Mouse (Mus musculus): ENCODE data around the gene Unc93a. TPM values are rescaled to one million over a fixed set of nuclear protein-coding genes. Genes with fewer than 3 reads are reported as not detected.
"Not testable (repeated sequence)": the region's sequence is repeated elsewhere in the genome, so short reads cannot be mapped to it uniquely, and the experiment has no call there.

Gene Unc93a
- polyA plus RNA-seq, 1 experiment from 2014 or later: not detected

DNA sequence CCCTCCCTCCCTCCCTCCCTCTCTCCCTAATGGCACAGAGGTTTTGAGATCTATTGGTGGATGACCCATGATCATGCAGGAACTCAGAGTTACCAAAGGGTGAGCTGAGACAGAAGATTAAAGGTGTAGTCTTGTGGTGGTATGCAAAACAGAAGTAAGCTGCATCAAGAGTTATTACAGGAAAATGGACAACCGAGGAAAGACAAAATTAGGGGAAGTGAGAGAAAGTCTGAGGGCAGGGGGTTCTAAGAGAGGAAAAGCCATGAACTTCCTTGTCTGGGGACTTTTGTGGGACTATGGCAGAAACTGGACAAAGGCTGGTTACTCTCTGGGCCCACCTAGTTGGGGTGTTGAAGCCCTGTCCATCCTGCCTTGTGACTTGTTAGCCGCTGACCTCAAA is 11.1 kb upstream of the Unc93a start:
- ATAC-seq (replicated peaks; ENCODE audit: insufficient number of reproducible peaks, low FRiP score, low TSS enrichment): not testable (repeated sequence)

DNA sequence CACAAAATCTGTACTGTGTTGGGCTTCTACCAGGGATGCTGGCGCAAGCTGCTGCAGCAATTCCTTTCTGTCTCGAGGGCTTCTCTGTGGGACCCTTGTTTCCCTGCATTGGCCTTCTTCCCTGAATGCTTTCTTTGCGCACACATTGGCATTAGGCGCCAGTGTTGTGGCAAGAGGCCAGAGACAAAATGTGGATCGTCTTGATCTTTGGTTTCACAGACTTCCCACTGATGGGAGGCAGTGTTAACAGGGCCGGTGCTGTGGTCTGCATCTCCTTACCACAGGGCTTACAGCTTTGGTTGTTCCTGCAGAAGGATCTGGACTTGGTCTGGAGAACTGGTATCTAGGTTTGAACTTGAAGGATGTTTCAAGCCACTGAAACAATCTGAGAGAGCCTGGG is 3.7 kb upstream of the Unc93a start:
- not testable (repeated sequence) for H3K9me3 ChIP-seq (replicated peaks; ENCODE audit: control insufficient read depth, low read length); H3K4me3 ChIP-seq (ENCODE audit: low read depth, low read length); H3K36me3 ChIP-seq (ENCODE audit: control insufficient read depth, insufficient read depth, low read length); H3K4me2 ChIP-seq; ATAC-seq (replicated peaks; ENCODE audit: insufficient number of reproducible peaks, low FRiP score, low TSS enrichment); H3K4me1 ChIP-seq (ENCODE audit: control insufficient read depth, insufficient read depth, low read length); H3K27ac ChIP-seq (ENCODE audit: low read depth, low read length); H3K9ac ChIP-seq (ENCODE audit: low read depth, low read length); H3K27me3 ChIP-seq (ENCODE audit: control insufficient read depth, insufficient read depth, low read length)
- WGBS (ENCODE audit: insufficient replicate concordance): no CpG with 5 or more reads among the region's 6 CpGs

More for the DNA sequence above, 11.1 kb upstream of the Unc93a start:
- H3K4me3 ChIP-seq (ENCODE audit: low read depth, low read length); H3K9ac ChIP-seq (ENCODE audit: low read depth, low read length); H3K36me3 ChIP-seq (ENCODE audit: control insufficient read depth, insufficient read depth, low read length); H3K27ac ChIP-seq (ENCODE audit: low read depth, low read length); H3K4me2 ChIP-seq; H3K4me1 ChIP-seq (ENCODE audit: control insufficient read depth, insufficient read depth, low read length); H3K27me3 ChIP-seq (ENCODE audit: control insufficient read depth, insufficient read depth, low read length); H3K9me3 ChIP-seq (replicated peaks; ENCODE audit: control insufficient read depth, low read length): not testable (repeated sequence)
- WGBS (ENCODE audit: insufficient replicate concordance): no CpG with 5 or more reads among the region's 2 CpGs

DNA sequence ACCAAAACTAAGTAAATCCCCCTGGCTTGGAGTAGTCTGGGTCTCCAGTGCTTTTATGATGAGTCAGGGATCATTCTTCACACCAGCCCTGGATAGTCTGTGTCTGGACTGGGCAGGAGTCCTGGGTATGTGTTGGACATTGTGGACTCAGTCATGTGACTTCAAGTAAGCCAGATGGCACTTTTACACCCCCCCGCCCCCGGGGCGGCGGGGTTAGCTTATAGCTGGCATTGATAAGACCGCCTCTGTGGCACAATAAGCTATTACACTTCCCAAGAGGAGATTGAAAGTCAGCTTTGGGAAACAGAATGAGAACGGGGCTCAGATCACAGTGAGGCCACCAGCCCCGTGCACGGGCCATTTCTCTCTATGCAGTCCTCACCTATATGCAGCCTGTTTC is 742 bp upstream of the Unc93a start:
- not testable (repeated sequence) for H3K4me1 ChIP-seq (ENCODE audit: control insufficient read depth, insufficient read depth, low read length); H3K27ac ChIP-seq (ENCODE audit: low read depth, low read length); H3K9ac ChIP-seq (ENCODE audit: low read depth, low read length); H3K4me3 ChIP-seq (ENCODE audit: low read depth, low read length); H3K27me3 ChIP-seq (ENCODE audit: control insufficient read depth, insufficient read depth, low read length); H3K36me3 ChIP-seq (ENCODE audit: control insufficient read depth, insufficient read depth, low read length); H3K4me2 ChIP-seq; H3K9me3 ChIP-seq (replicated peaks; ENCODE audit: control insufficient read depth, low read length); ATAC-seq (replicated peaks; ENCODE audit: insufficient number of reproducible peaks, low FRiP score, low TSS enrichment)
- WGBS (ENCODE audit: insufficient replicate concordance): 86% methylated on average over 8 of the region's 8 CpGs

DNA sequence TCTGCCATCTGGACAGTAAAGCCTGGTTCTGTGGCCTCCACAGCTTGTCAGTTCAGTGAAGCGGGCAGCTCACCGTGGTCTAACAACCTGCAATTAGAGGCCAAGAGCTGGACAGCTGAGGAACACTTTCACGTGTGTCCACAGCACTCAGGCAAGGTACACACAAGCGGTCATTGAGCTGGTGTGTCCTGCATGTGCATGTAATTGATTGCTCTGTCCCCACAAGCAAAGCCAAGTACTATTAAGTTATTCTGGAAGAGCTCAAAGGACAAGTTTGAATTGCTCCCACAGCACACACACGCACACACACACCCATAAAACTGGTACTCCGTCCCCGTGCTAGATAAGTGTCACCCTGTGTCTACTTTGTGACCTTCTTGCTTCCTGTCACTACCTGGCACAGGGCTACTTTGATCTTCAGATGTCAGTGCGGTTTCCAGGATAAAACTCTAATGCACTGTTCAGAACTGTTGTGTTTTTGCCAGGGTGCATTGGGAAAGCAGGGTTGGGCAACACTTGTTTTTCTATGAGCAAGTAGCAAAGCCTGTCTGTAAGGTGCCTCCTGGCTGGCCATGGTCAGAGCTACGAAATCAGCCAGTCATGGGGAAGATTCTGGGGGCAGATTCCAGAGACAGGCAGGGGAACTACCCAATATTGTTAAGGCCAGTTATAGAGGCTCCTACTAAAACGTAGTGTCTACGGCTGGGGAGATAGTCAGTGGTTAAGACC is 1.7 kb downstream of the Unc93a start:
- H3K27me3 ChIP-seq (ENCODE audit: control insufficient read depth, insufficient read depth, low read length); H3K27ac ChIP-seq (ENCODE audit: low read depth, low read length); H3K4me2 ChIP-seq; H3K4me3 ChIP-seq (ENCODE audit: low read depth, low read length); ATAC-seq (replicated peaks; ENCODE audit: insufficient number of reproducible peaks, low FRiP score, low TSS enrichment); H3K9ac ChIP-seq (ENCODE audit: low read depth, low read length); H3K36me3 ChIP-seq (ENCODE audit: control insufficient read depth, insufficient read depth, low read length); H3K9me3 ChIP-seq (replicated peaks; ENCODE audit: control insufficient read depth, low read length); H3K4me1 ChIP-seq (ENCODE audit: control insufficient read depth, insufficient read depth, low read length): not testable (repeated sequence)
- WGBS (ENCODE audit: insufficient replicate concordance): 72% methylated on average over 8 of the region's 11 CpGs

DNA sequence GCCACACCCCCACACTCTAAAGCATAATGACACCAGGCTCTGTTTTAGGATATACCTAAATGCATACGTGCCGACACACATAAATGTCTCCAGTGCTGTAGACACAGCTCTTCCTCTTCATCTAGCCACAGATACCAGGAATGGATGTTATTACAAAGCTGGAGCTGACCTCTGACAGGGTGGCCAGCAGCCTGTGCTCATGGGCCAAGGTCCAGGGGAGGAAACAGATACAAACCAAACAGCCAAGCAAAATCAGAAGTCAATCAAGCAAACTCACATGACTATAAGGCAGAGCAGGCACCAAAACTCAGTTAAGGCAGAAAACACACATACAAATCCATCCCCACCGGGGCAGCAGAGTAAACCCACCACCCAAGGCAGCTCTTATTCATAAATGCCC is 2.3 kb downstream of the Unc93a start:
- H3K9ac ChIP-seq (ENCODE audit: low read depth, low read length); H3K9me3 ChIP-seq (replicated peaks; ENCODE audit: control insufficient read depth, low read length); H3K4me2 ChIP-seq; H3K4me1 ChIP-seq (ENCODE audit: control insufficient read depth, insufficient read depth, low read length); H3K4me3 ChIP-seq (ENCODE audit: low read depth, low read length); H3K27ac ChIP-seq (ENCODE audit: low read depth, low read length); H3K36me3 ChIP-seq (ENCODE audit: control insufficient read depth, insufficient read depth, low read length); H3K27me3 ChIP-seq (ENCODE audit: control insufficient read depth, insufficient read depth, low read length); ATAC-seq (replicated peaks; ENCODE audit: insufficient number of reproducible peaks, low FRiP score, low TSS enrichment): not testable (repeated sequence)
- no CpG with 5 or more reads among the region's 3 CpGs for WGBS (ENCODE audit: insufficient replicate concordance)

DNA sequence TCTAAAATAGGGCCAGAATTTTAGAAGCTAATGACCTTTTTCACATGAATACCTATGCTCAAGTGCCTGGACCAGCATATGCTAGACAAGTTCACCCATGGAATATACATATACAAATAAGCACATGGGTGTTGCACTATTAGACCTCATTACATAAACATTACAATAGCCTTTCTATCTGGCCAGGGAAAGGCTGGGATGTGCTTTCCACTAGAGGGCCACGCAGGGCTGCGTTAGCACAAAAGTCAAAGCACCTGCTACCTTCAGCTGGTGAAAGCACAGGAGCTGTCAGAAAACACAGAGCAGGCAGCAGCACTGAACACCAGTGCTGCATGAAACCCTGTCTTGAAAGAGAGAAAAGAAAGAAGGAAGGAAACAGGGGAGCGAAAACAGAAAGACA is 7.4 kb downstream of the Unc93a start:
- H3K4me1 ChIP-seq (ENCODE audit: control insufficient read depth, insufficient read depth, low read length); H3K4me2 ChIP-seq; H3K9me3 ChIP-seq (replicated peaks; ENCODE audit: control insufficient read depth, low read length); H3K27ac ChIP-seq (ENCODE audit: low read depth, low read length); H3K36me3 ChIP-seq (ENCODE audit: control insufficient read depth, insufficient read depth, low read length); H3K4me3 ChIP-seq (ENCODE audit: low read depth, low read length); H3K27me3 ChIP-seq (ENCODE audit: control insufficient read depth, insufficient read depth, low read length); ATAC-seq (replicated peaks; ENCODE audit: insufficient number of reproducible peaks, low FRiP score, low TSS enrichment); H3K9ac ChIP-seq (ENCODE audit: low read depth, low read length): not testable (repeated sequence)
- 28% methylated on average over 2 of the region's 3 CpGs for WGBS (ENCODE audit: insufficient replicate concordance)

DNA sequence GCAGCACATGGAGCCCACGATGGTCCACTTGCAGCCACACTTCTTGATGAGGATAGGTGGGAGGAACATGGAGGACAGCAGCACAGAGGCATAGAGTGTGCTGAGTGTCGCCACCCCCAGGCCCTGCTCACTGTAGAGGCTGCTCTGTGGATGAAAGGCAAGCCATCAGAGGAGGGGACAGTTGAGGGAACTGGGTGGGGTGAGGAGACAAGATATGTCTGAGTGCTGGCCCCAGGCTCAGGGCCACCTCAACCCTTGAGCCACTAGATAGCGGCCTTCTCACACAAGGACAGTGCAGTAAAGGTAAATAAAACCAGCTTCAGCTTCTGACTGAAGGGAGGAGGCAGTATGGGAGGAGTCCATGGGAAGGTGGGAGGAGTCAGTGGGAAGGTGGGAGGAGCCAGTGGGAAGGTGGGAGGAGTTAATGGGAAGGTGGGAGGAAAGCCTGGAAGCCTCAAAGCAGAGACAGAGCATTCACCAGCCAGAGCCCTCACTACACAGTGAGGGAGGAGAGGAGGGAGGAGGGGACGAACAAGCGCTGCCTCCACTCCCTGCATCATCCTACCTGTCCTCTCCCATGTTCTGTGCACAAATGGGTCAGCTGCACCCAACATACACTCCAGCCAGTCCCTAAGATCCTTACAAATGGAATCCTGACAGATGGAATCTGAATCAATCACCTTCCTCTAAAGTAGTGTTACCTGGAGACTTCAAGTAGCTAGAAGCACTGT is 8.1 kb downstream of the Unc93a start:
- not testable (repeated sequence) for H3K9me3 ChIP-seq (replicated peaks; ENCODE audit: control insufficient read depth, low read length); H3K36me3 ChIP-seq (ENCODE audit: control insufficient read depth, insufficient read depth, low read length); H3K4me2 ChIP-seq; H3K27ac ChIP-seq (ENCODE audit: low read depth, low read length); H3K4me1 ChIP-seq (ENCODE audit: control insufficient read depth, insufficient read depth, low read length); H3K9ac ChIP-seq (ENCODE audit: low read depth, low read length); H3K4me3 ChIP-seq (ENCODE audit: low read depth, low read length); H3K27me3 ChIP-seq (ENCODE audit: control insufficient read depth, insufficient read depth, low read length)
- ATAC-seq (replicated peaks; ENCODE audit: insufficient number of reproducible peaks, low FRiP score, low TSS enrichment): peak; percentile 52; the same call in 1 of the 2 replicates
- WGBS (ENCODE audit: insufficient replicate concordance): 60% methylated on average over 2 of the region's 5 CpGs

DNA sequence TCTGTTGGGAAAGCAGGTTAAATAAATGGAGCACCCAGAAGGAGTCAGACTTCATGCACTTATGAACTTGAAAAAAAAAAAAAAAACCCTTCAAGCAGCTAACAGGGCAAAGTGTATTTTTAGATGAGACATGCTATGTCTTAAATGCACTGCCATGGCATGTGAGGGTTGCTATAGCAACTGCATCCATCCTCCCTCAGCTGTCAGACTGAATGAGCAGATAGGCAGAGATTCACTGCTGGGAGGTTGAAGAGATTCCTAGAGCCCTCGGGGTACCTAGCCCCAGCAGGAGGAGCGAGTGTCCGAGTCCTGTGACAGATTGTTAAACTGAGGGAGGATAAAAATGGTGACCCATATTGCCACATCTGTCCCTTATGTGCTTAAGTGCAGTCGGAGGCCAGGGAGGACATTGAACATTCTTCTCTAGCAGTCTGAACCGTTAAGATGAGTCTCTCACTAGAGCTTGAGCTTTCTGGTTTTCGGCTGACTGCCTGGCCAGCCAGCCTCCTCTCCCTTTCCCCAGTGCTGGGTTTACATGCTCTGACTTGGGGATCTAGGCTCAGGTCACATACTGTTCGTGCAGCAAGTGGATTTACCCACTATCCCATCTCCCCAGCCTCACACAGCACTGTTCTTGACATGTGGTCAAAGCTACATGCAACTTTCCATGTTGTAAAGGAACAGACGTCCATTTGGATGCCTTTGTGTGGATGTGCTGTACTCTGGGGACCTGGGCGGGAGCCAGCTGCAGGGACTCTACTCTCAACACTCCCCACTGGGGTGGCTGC is 18.9 kb downstream of the Unc93a start:
- H3K27ac ChIP-seq (ENCODE audit: low read depth, low read length); H3K4me3 ChIP-seq (ENCODE audit: low read depth, low read length); H3K36me3 ChIP-seq (ENCODE audit: control insufficient read depth, insufficient read depth, low read length); H3K9me3 ChIP-seq (replicated peaks; ENCODE audit: control insufficient read depth, low read length); ATAC-seq (replicated peaks; ENCODE audit: insufficient number of reproducible peaks, low FRiP score, low TSS enrichment); H3K27me3 ChIP-seq (ENCODE audit: control insufficient read depth, insufficient read depth, low read length); H3K9ac ChIP-seq (ENCODE audit: low read depth, low read length); H3K4me2 ChIP-seq; H3K4me1 ChIP-seq (ENCODE audit: control insufficient read depth, insufficient read depth, low read length): not testable (repeated sequence)
- WGBS (ENCODE audit: insufficient replicate concordance): 59% methylated on average over 3 of the region's 9 CpGs
